Mouse (Mus musculus) stomach, embryonic 14.5 days (tissue): ENCODE measurements around the gene Znrd1as. TPM values are rescaled to one million over a fixed set of nuclear protein-coding genes. Genes with fewer than 3 reads are reported as not detected.
A peak's percentile ranks its signal among the peaks of the same experiment; 100 is the strongest.

Source experiments
- ATAC-seq: fragments of 200-750 bp; cut with Nextera tagmentation; 2 replicates; pipeline ENCODE4 v1.8.0; 2017; ENCODE audit warnings: low read depth, moderate TSS enrichment; ENCODE audit not compliant: insufficient number of reproducible peaks, insufficient read depth, low FRiP score
- H3K27ac ChIP-seq: fragments of 300-500 bp; sonication (generic); 2 replicates; pipeline ENCODE4 v1.5.1; 2014; ENCODE audit warnings: mild to moderate bottlenecking, low read length, moderate library complexity, mixed read lengths
- H3K27me3 ChIP-seq: fragments of 300-500 bp; sonication (generic); 2 replicates; pipeline ENCODE4 v1.6.1; 2014; ENCODE audit warnings: low read length, control low read depth, mixed read lengths; ENCODE audit not compliant: control insufficient read depth, insufficient read depth
- H3K36me3 ChIP-seq: fragments of 300-500 bp; sonication (generic); 2 replicates; pipeline ENCODE4 v1.6.1; 2014; ENCODE audit warnings: mild to moderate bottlenecking, control low read depth, low read length, moderate library complexity, mixed read lengths; ENCODE audit not compliant: control insufficient read depth, insufficient read depth
- H3K4me1 ChIP-seq: fragments of 300-500 bp; sonication (generic); 2 replicates; pipeline ENCODE4 v1.6.1; 2014; ENCODE audit warnings: low read length, control low read depth, mixed read lengths; ENCODE audit not compliant: control insufficient read depth, insufficient read depth
- H3K4me2 ChIP-seq: fragments of 300-500 bp; sonication (generic); replicated peaks from 2 replicates; pipeline ENCODE4 v1.6.1; 2014; ENCODE audit warnings: low read depth, low read length, control low read depth
- H3K4me3 ChIP-seq: fragments of 300-500 bp; sonication (generic); 2 replicates; pipeline ENCODE4 v1.5.1; 2014; ENCODE audit warnings: low read depth, low read length, control low read depth
- H3K9ac ChIP-seq: fragments of 300-500 bp; sonication (generic); replicated peaks from 2 replicates; pipeline ENCODE4 v1.6.1; 2014; ENCODE audit warnings: low read depth, mild to moderate bottlenecking, control low read depth, low read length, moderate library complexity, mixed read lengths
- H3K9me3 ChIP-seq: fragments of 300-500 bp; sonication (generic); 2 replicates; pipeline ENCODE4 v1.6.1; 2016; ENCODE audit warnings: low read depth, low read length, control low read depth; ENCODE audit not compliant: control insufficient read depth
- WGBS: fragments of 180-500 bp; shearing (Covaris S2); extraction: QIAGEN DNeasy Blood & Tissue Kit; methylation state at CpG from one replicate; pipeline ENCODE4 v1.1.7; 2014; 5-methylcytosine and 5-hydroxymethylcytosine counted together
- polyA plus RNA-seq: library from polyadenylated mRNA; unstranded; fragments of >200 nt; fragmentation: Nextera tagmentation; extraction: Ambion mirVana; gene quantifications from 2 replicates; pipeline ENCODE4 v1.2.1, GENCODE M21; 2014

The Znrd1as gene
- polyA plus RNA-seq, 1 experiment from 2014 or later, result 6.8 TPM

DNA sequence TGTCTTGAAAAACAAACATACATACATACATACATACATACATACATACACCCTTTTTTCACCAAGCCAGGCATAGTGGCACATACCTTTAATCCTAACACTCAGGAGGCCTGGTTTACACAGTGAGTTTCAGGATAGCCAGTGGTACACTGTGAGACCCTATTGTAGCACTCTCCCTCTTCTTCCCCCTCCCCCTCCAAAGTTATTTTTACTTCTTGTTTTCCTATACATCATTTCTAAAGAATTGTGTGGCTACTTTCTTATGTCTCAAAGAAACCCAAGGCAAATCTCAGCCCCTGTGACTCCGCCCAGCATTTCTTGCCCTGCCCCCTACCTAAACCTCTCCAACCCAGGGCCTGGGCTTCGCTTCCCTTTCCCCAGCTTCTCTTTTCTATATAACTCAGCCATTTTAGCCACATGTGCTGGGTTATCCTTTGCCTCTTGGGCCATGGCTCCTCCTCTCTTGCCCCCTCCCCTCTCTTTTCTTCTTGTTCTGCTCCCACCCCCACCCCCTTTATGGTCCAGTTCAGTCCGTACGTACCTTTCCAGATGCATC, 35.5 kb downstream of the Znrd1as start:
- no peak overlapping the region for H3K27ac ChIP-seq
- ATAC-seq, result no peak
- no peak overlapping the region for H3K4me2 ChIP-seq
- H3K9ac ChIP-seq, result no peak overlapping the region
- H3K36me3 ChIP-seq, result no peaks in the 10 kb centered on the region
- H3K4me1 ChIP-seq, result no peaks in the 10 kb centered on the region
- WGBS, result 82% methylated on average over 4 of the region's 4 CpGs
- no peaks in the 10 kb centered on the region for H3K9me3 ChIP-seq
- no peak overlapping the region for H3K4me3 ChIP-seq
- H3K27me3 ChIP-seq, result 0 out of 2 replicates have a peak, but pooled peaks cover 4% of the 10 kb centered on the region

- ATAC-seq, result no peak
- Histone ChIP-seq H3K9ac (no peak overlapping the region), H3K27ac (no peak overlapping the region), H3K4me2 (no peak overlapping the region), H3K36me3 (no peaks in the 10 kb centered on the region), H3K4me1 (no peaks in the 10 kb centered on the region), H3K4me3 (no peak overlapping the region), H3K9me3 (no peaks in the 10 kb centered on the region), H3K27me3 (no peaks in the 10 kb centered on the region)
- 83% methylated on average over 2 of the region's 2 CpGs for WGBS
Measured at GRCm38 (mm10) chr17:36994528-36994927, 36.1 kb downstream of the Znrd1as start.

GRCm38 (mm10) chr17:36995448-36995847, 37.1 kb downstream of the Znrd1as start:
- Histone ChIP-seq H3K9me3 (no peaks in the 10 kb centered on the region), H3K36me3 (no peaks in the 10 kb centered on the region), H3K4me3 (no peak overlapping the region), H3K4me1 (no peaks in the 10 kb centered on the region), H3K27ac (no peak overlapping the region), H3K9ac (no peak overlapping the region), H3K4me2 (no peak overlapping the region), H3K27me3 (no peaks in the 10 kb centered on the region)
- ATAC-seq, result no peak
- WGBS, result 59% methylated on average over 3 of the region's 3 CpGs

- H3K27me3 ChIP-seq, result no peaks in the 10 kb centered on the region
- no peaks in the 10 kb centered on the region for H3K9me3 ChIP-seq
- H3K36me3 ChIP-seq, result no peaks in the 10 kb centered on the region
- WGBS, result 24% methylated on average over 7 of the region's 7 CpGs
- ATAC-seq, result 0 out of 2 replicates have a peak, but pooled peaks have one; percentile 18
- no peak overlapping the region for H3K9ac ChIP-seq
- no peaks in the 10 kb centered on the region for H3K4me1 ChIP-seq
- H3K27ac ChIP-seq, result no peak overlapping the region
- no peak overlapping the region for H3K4me2 ChIP-seq
- H3K4me3 ChIP-seq, result no peak overlapping the region
Measured at GRCm38 (mm10) chr17:36997033-36997735, 38.8 kb downstream of the Znrd1as start.

GRCm38 (mm10) chr17:36998477-36998876, 40.1 kb downstream of the Znrd1as start:
- H3K4me3 ChIP-seq, result no peak overlapping the region
- no peaks in the 10 kb centered on the region for H3K4me1 ChIP-seq
- no peaks in the 10 kb centered on the region for H3K27me3 ChIP-seq
- H3K27ac ChIP-seq, result no peak overlapping the region
- no peak overlapping the region for H3K9ac ChIP-seq
- H3K36me3 ChIP-seq, result no peaks in the 10 kb centered on the region
- H3K9me3 ChIP-seq, result no peaks in the 10 kb centered on the region
- H3K4me2 ChIP-seq, result no peak overlapping the region
- ATAC-seq, result no peak
- WGBS, result 70% methylated on average over 2 of the region's 2 CpGs

GRCm38 (mm10) chr17:37000863-37001262, 42.5 kb downstream of the Znrd1as start, which contains the start of gene Zfp57:
Gene Zfp57, plus strand, starts transcription at chr17:37001163.
- no peak within 1 kb of the TSS for H3K9ac ChIP-seq
- WGBS, result 91% methylated on average over 7 of the region's 7 CpGs
- ATAC-seq, result no peak
- no peaks in the 10 kb centered on the region for H3K9me3 ChIP-seq
- H3K27ac ChIP-seq, result no peak within 1 kb of the TSS
- H3K36me3 ChIP-seq, result no peaks in the 10 kb centered on the region
- no peaks in the 10 kb centered on the region for H3K27me3 ChIP-seq
- peak within 1 kb of the TSS; percentile 76; the same call in 1 of the 2 replicates for H3K4me2 ChIP-seq
- peak within 1 kb of the TSS; percentile 71; the same call in 1 of the 2 replicates for H3K4me3 ChIP-seq
- H3K4me1 ChIP-seq, result no peaks in the 10 kb centered on the region

GRCm38 (mm10) chr17:37002364-37003330, 44.3 kb downstream of the Znrd1as start:
- ATAC-seq, result peak; percentile 87
- WGBS, result under 1% methylated on average over 49 of the region's 49 CpGs
- H3K36me3 ChIP-seq, result peaks cover 4% of the 10 kb centered on the region

DNA sequence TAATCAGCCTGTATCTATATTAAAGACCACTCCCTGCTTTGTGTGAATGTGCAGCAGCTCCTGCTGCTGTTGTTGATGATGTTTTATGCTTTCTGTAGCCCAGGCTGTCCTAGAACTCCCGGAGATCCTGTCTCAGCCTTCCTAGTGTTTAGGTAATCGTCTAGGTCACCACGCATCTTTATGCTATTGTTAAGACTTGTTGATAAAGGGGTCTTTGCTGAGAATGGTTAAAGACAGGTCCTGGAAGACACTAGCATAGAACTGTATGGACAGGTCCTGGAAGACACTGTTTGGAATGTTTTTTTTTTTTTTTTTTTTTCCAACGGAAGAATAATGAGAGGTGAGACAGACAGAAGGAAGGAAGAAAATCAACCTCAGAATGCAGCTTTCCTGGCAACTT, 45.0 kb downstream of the Znrd1as start:
- H3K9ac ChIP-seq, result peak overlapping the region; percentile 83
- 27% methylated on average over 4 of the region's 4 CpGs for WGBS
- H3K4me2 ChIP-seq, result peak overlapping the region; percentile 76
- peaks cover 11% of the 10 kb centered on the region for H3K36me3 ChIP-seq
- H3K27ac ChIP-seq, result no peak overlapping the region; the same call in 1 of the 2 replicates
- H3K4me3 ChIP-seq, result peak overlapping the region; percentile 71
- ATAC-seq, result no peak
- no peaks in the 10 kb centered on the region for H3K27me3 ChIP-seq
- no peaks in the 10 kb centered on the region for H3K9me3 ChIP-seq
- no peaks in the 10 kb centered on the region for H3K4me1 ChIP-seq

More at GRCm38 (mm10) chr17:37002364-37003330, 44.3 kb downstream of the Znrd1as start:
- peak overlapping the region; percentile 83 for H3K9ac ChIP-seq
- no peaks in the 10 kb centered on the region for H3K9me3 ChIP-seq
- no peaks in the 10 kb centered on the region for H3K4me1 ChIP-seq
- H3K27me3 ChIP-seq, result no peaks in the 10 kb centered on the region
- peak overlapping the region; percentile 87 for H3K27ac ChIP-seq
- H3K4me3 ChIP-seq, result peak overlapping the region; percentile 71
- H3K4me2 ChIP-seq, result peak overlapping the region; percentile 76
